Mouse (Mus musculus) heart, embryonic 14.5 days (tissue): Measurements from ENCODE around the gene Col25a1. TPM values are rescaled to one million over a fixed set of nuclear protein-coding genes. Genes with fewer than 3 reads are reported as not detected.

Source experiments
- ATAC-seq: fragments of 200-750 bp; cut with Nextera tagmentation; 2 replicates; pipeline ENCODE4 v1.8.0; 2017; ENCODE audit warnings: low read depth, moderate TSS enrichment; ENCODE audit not compliant: insufficient number of reproducible peaks, insufficient read depth, low FRiP score
- H3K27ac ChIP-seq, 2 experiments: fragments of 200-500 bp in 1 of 2; fragments of 300-500 bp in 1 of 2; sonication (generic) in 1 of 2; replicated peaks in 1 of 2; 2 replicates each; pipeline ENCODE4 v1.5.1; 2012 to 2014; ENCODE audit warnings: low read depth in 2 of 2, low read length in 2 of 2, control low read depth in 1 of 2, mild to moderate bottlenecking in 1 of 2, mixed read lengths in 1 of 2; ENCODE audit not compliant: control insufficient read depth in 1 of 2, insufficient read depth in 1 of 2
- H3K27me3 ChIP-seq: fragments of 300-500 bp; sonication (generic); 2 replicates; pipeline ENCODE4 v1.6.1; 2014; ENCODE audit warnings: mild to moderate bottlenecking, low read length, control low read depth; ENCODE audit not compliant: control insufficient read depth, insufficient read depth
- H3K36me3 ChIP-seq: fragments of 300-500 bp; sonication (generic); 2 replicates; pipeline ENCODE4 v1.6.1; 2014; ENCODE audit warnings: mild to moderate bottlenecking, control low read depth, low read length, mixed read lengths; ENCODE audit not compliant: control insufficient read depth, insufficient read depth
- H3K4me1 ChIP-seq, 2 experiments: fragments of 200-500 bp in 1 of 2; fragments of 300-500 bp in 1 of 2; sonication (generic) in 1 of 2; 2 replicates each; pipeline ENCODE4 v1.6.1; 2012 to 2014; ENCODE audit warnings: low read length in 2 of 2, control low read depth in 1 of 2, mixed read lengths in 1 of 2; ENCODE audit not compliant: control insufficient read depth in 2 of 2, insufficient read depth in 2 of 2
- H3K4me2 ChIP-seq: fragments of 300-500 bp; sonication (generic); 2 replicates; pipeline ENCODE4 v1.6.1; 2014; ENCODE audit warnings: mild to moderate bottlenecking, low read length
- H3K4me3 ChIP-seq, 2 experiments: fragments of 200-500 bp in 1 of 2; fragments of 300-500 bp in 1 of 2; sonication (generic) in 1 of 2; 2 replicates each; pipeline ENCODE4 v1.5.1; 2012 to 2014; ENCODE audit warnings: low read length in 2 of 2, mild to moderate bottlenecking in 2 of 2, control low read depth in 1 of 2, low read depth in 1 of 2, moderate library complexity in 1 of 2; ENCODE audit not compliant: control insufficient read depth in 1 of 2, insufficient read depth in 1 of 2
- H3K9ac ChIP-seq: fragments of 300-500 bp; sonication (generic); 2 replicates; pipeline ENCODE4 v1.6.1; 2014; ENCODE audit warnings: mild to moderate bottlenecking, low read length
- H3K9me3 ChIP-seq: fragments of 300-500 bp; sonication (generic); 2 replicates; pipeline ENCODE4 v1.6.1; 2016; ENCODE audit warnings: low read length, control low read depth; ENCODE audit not compliant: control insufficient read depth
- WGBS: fragments of 180-500 bp; shearing (Covaris S2); extraction: QIAGEN DNeasy Blood & Tissue Kit; methylation state at CpG from one replicate; pipeline ENCODE4 v1.1.7; 2014; 5-methylcytosine and 5-hydroxymethylcytosine counted together
- polyA plus RNA-seq: library from polyadenylated mRNA; unstranded; fragments of >200 nt; fragmentation: Nextera tagmentation; extraction: Ambion mirVana; gene quantifications from 2 replicates; pipeline ENCODE4 v1.2.1, GENCODE M21; 2014

The Col25a1 gene
- polyA plus RNA-seq, 1 experiment from 2014 or later = 2.3 TPM

- ATAC-seq = no peak
- no peaks in the 10 kb centered on the region for H3K9me3 ChIP-seq
- no peak overlapping the region for H3K27ac ChIP-seq
- peaks cover 2 to 8% of the 10 kb centered on the region in 2 experiments; a peak in 3 of 4 replicates for H3K4me1 ChIP-seq
- no peaks in the 10 kb centered on the region for H3K36me3 ChIP-seq
- H3K27me3 ChIP-seq = no peaks in the 10 kb centered on the region
- WGBS = 49% methylated on average over 6 of the region's 6 CpGs
- no peak overlapping the region for H3K4me3 ChIP-seq
- no peak overlapping the region for H3K4me2 ChIP-seq
- H3K9ac ChIP-seq = no peak overlapping the region
Measured at GRCm38 (mm10) chr3:130350161-130350560, 218.9 kb downstream of the Col25a1 start.

DNA sequence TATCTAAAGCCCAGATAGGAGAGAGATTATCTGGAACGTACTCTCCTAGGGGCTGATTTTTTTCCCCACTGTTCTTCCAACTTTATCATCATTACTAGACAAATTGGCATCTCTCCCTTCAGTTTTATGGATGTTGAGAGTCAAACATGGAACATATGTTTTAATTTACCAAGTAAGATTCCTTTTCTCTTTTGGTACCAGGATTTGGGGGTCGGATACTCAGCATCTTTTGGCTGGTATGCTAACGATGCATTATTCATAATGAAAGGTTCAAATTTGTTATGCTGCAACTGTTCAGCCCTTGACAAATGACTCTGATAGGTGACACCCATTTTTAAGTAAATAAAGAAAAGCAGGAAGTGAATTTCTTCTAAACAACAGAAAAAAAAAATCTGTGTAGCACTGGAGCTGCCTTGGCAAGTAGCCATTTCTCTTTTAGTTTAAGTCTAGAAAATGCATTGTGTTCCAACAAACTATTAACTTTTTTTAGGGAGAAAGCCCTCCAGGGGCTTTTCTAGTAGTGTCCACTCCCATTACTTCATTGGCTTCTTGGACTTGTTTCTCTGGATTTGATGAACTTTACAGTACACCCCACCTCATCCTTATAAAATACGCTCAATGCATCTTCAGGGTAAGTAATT, 223.2 kb downstream of the Col25a1 start:
- no peak overlapping the region for H3K9ac ChIP-seq
- 79% methylated on average over 4 of the region's 4 CpGs for WGBS
- no peak overlapping the region for H3K4me3 ChIP-seq
- no peaks in the 10 kb centered on the region for H3K36me3 ChIP-seq
- H3K4me2 ChIP-seq = no peak overlapping the region
- H3K4me1 ChIP-seq = no peaks in the 10 kb centered on the region; a peak in 1 of 4 replicates
- H3K9me3 ChIP-seq = no peaks in the 10 kb centered on the region
- no peak for ATAC-seq
- H3K27me3 ChIP-seq = no peaks in the 10 kb centered on the region
- H3K27ac ChIP-seq = no peak overlapping the region

- Histone ChIP-seq H3K27ac (no peak overlapping the region), H3K27me3 (no peaks in the 10 kb centered on the region), H3K9ac (no peak overlapping the region), H3K4me1 (no peaks in the 10 kb centered on the region; a peak in 1 of 4 replicates), H3K4me3 (no peak overlapping the region), H3K9me3 (no peaks in the 10 kb centered on the region), H3K4me2 (no peak overlapping the region), H3K36me3 (no peaks in the 10 kb centered on the region)
- no peak for ATAC-seq
- 86% methylated on average over 15 of the region's 15 CpGs for WGBS
Measured at GRCm38 (mm10) chr3:130356575-130357173, 225.4 kb downstream of the Col25a1 start.

GRCm38 (mm10) chr3:130360813-130361212, 229.5 kb downstream of the Col25a1 start:
- no peaks in the 10 kb centered on the region for H3K9me3 ChIP-seq
- no peak for ATAC-seq
- WGBS = 80% methylated on average over 7 of the region's 7 CpGs

DNA sequence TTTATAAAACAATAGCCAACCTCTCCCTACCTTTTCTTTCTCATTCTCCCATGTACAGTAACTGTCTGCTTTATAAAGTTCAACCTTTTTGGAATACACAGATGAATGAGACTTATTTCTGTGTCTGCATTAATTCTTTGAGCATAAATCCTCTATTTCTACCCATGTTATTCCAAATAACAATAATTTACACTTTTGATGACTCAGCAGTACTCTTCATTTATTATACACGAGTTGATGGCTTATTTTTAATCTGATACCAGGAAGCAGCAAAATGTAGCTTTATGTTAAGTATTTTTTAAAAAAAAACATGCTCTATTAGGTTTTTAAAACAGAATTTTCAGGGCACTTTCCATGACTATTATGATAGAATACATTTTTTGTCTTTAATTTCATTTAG, 230.6 kb downstream of the Col25a1 start:
- ATAC-seq = no peak
- no peak overlapping the region for H3K4me3 ChIP-seq
- 41% methylated on average over 1 of the region's 1 CpGs for WGBS
- H3K4me1 ChIP-seq = no peaks in the 10 kb centered on the region
- no peak overlapping the region for H3K9ac ChIP-seq
- H3K27me3 ChIP-seq = no peaks in the 10 kb centered on the region
- no peak overlapping the region for H3K4me2 ChIP-seq
- H3K27ac ChIP-seq = no peak overlapping the region
- H3K9me3 ChIP-seq = no peaks in the 10 kb centered on the region
- no peaks in the 10 kb centered on the region for H3K36me3 ChIP-seq

More at GRCm38 (mm10) chr3:130360813-130361212, 229.5 kb downstream of the Col25a1 start:
- Histone ChIP-seq H3K4me2 (no peak overlapping the region), H3K9ac (no peak overlapping the region), H3K27me3 (no peaks in the 10 kb centered on the region), H3K27ac (no peak overlapping the region), H3K4me3 (no peak overlapping the region), H3K4me1 (no peaks in the 10 kb centered on the region), H3K36me3 (no peaks in the 10 kb centered on the region)

- no peaks in the 10 kb centered on the region for H3K4me1 ChIP-seq
- H3K4me2 ChIP-seq = no peak overlapping the region
- no peak overlapping the region for H3K27ac ChIP-seq
- WGBS = 80% methylated on average over 7 of the region's 7 CpGs
- H3K4me3 ChIP-seq = no peak overlapping the region
- H3K36me3 ChIP-seq = no peaks in the 10 kb centered on the region
- no peaks in the 10 kb centered on the region for H3K9me3 ChIP-seq
- H3K27me3 ChIP-seq = no peaks in the 10 kb centered on the region
- no peak overlapping the region for H3K9ac ChIP-seq
- ATAC-seq = no peak
Measured at GRCm38 (mm10) chr3:130362797-130363367, 231.6 kb downstream of the Col25a1 start.

GRCm38 (mm10) chr3:130366917-130367610, 235.8 kb downstream of the Col25a1 start:
- Histone ChIP-seq H3K9ac (no peak overlapping the region), H3K27ac (no peak overlapping the region), H3K36me3 (no peaks in the 10 kb centered on the region), H3K4me2 (no peak overlapping the region), H3K9me3 (no peaks in the 10 kb centered on the region), H3K4me3 (no peak overlapping the region), H3K27me3 (no peaks in the 10 kb centered on the region), H3K4me1 (no peaks in the 10 kb centered on the region)
- 67% methylated on average over 8 of the region's 8 CpGs for WGBS
- no peak for ATAC-seq
